Mouse (Mus musculus) left cerebral cortex, postnatal 14 days (tissue): ENCODE results near the gene Rbm17. TPM values are rescaled to one million over a fixed set of nuclear protein-coding genes. Genes with fewer than 3 reads are reported as not detected.
A peak's percentile ranks its signal among the peaks of the same experiment; 100 is the strongest.
"Not testable (repeated sequence)": the region's sequence is repeated elsewhere in the genome, so short reads cannot be mapped to it uniquely, and the experiment has no call there.

ENCODE experiments used
- DNase-seq, 2 experiments: peaks; one replicate each; pipeline ENCODE4 v3.0.0; 2021 to 2022; ENCODE audit warnings: low spot score in 2 of 2, mixed read lengths in 1 of 2
- intact Hi-C: fragments of 180-260 bp; cut with DNase I; formaldehyde crosslinking; loops from one replicate; pipeline ENCODE4 v1.15.1; 2025
- total RNA-seq, 2 experiments: library from RNA; stranded (reverse); gene quantifications; 2 replicates each; pipeline ENCODE4 v1.2.3; 2021

The Rbm17 gene
- total RNA-seq, 2 experiments from 2014 or later: 81.9 to 87.6 TPM

GRCm38 (mm10) chr2:11552966-11553451 is 50.9 kb downstream of the Rbm17 start:
- no peak for DNase-seq
- intact Hi-C loops: no loop called here

- intact Hi-C loops: no loop called here
Observed at GRCm38 (mm10) chr2:11552297-11552821, 51.6 kb downstream of the Rbm17 start.

DNA sequence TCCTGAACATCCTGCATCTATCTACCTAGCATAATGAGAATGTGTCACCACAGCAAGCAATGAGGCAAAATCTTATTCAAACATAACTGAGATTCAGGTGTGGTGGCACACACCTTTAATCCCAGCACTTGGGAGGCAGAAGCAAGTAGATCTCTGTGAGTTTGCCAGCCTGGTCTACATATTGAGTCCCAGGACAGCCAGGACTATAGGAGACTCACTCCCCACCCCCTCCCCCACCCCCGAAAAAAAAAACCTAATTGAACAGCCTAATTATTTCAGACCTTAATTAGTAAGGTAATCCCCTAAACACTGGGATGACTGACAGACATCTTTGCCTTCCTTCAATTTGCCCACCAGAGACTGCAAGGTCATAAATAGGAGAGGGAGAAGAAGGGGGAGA is 52.2 kb downstream of the Rbm17 start:
- intact Hi-C loops: no loop called here
- no peak for DNase-seq

More at GRCm38 (mm10) chr2:11552297-11552821, 51.6 kb downstream of the Rbm17 start:
- no peak for DNase-seq

- intact Hi-C loops: no loop called here
- DNase-seq: no peak
Observed at GRCm38 (mm10) chr2:11548508-11548907, 55.4 kb downstream of the Rbm17 start.

- intact Hi-C loops: no loop called here
Observed at GRCm38 (mm10) chr2:11547609-11548008, 56.3 kb downstream of the Rbm17 start.

GRCm38 (mm10) chr2:11546091-11546490 is 57.9 kb downstream of the Rbm17 start:
- intact Hi-C loops: no loop called here
- DNase-seq: no peak

More at GRCm38 (mm10) chr2:11547609-11548008, 56.3 kb downstream of the Rbm17 start:
- DNase-seq: peak in 1 of 2 experiments; percentile 30

GRCm38 (mm10) chr2:11545380-11545779 is 58.6 kb downstream of the Rbm17 start:
- intact Hi-C loops: no loop called here

GRCm38 (mm10) chr2:11544342-11544741 is 59.6 kb downstream of the Rbm17 start:
- DNase-seq: no peak
- intact Hi-C loops: no loop called here

More at GRCm38 (mm10) chr2:11545380-11545779, 58.6 kb downstream of the Rbm17 start:
- no peak for DNase-seq

DNA sequence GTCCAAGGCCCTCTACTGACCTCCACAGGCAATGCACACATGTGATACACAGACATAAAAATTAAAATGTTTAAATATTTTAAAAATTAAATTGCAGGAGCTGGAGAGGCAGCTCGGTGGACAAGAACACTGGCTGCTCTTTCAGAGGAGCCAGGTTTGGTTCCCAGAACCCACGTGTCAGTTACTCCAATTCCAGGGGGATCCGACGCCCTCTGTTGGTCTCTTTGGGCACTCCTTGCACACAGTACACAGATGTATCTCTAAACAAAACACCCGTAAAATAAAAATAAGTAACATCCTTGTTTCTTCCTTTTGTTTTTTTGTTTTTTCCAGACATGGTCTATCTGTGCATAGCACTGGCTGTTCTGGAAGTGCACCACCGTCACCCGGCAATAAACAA is 60.8 kb downstream of the Rbm17 start:
- intact Hi-C loops: loop anchor here (2.0 kb wide), 2 partner anchors 40 to 212 kb away; no protein-coding TSS in a partner anchor
- DNase-seq: peak in 1 of 2 experiments; percentile 21

- peak; percentile 67 to 74 for DNase-seq
- intact Hi-C loops: loop anchor here (2.0 kb wide), 2 partner anchors 40 to 212 kb away; no protein-coding TSS in a partner anchor
Observed at GRCm38 (mm10) chr2:11542640-11543039, 61.3 kb downstream of the Rbm17 start.

DNA sequence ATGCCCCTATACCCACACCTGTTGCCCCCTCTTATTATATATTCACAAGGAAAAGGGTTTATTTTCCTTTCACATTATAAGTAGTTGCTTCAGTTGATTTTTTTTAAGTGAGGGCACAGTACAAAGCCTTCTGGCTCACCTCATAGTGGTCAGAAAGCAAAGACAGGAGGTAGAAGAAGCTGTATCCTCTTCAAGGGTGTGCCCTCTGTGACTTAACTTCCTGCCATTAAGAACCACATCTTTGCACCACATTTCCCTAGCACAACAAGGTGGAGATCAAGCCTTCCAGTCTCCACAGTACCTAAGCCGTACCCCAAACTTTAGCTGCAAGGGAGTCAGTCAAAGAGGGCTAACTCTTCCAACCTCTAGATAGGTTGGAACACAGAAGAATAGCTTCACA is 61.8 kb downstream of the Rbm17 start:
- no peak for DNase-seq
- intact Hi-C loops: loop anchor here (2.0 kb wide), 2 partner anchors 39 to 211 kb away; no protein-coding TSS in a partner anchor

DNA sequence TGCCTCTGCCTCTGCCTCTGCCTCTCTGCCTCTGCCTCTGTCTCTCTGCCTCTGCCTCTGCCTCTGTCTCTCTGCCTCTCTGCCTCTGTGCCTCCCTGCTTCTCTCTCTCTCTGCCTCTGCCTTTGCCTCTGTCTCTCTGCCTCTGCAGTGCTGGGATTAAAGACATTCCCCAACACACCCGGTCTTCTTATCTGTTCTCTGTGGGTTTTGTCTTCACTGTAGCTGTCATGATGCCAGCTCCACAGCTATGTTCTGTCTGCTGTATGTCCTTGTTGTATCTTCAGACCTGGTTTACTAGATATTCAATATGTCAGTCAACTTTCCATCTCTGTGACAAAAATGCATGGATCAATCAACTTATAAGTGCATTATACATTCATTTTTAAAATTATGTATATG is 62.4 kb downstream of the Rbm17 start:
- DNase-seq, intact Hi-C loops: not testable (repeated sequence)

DNA sequence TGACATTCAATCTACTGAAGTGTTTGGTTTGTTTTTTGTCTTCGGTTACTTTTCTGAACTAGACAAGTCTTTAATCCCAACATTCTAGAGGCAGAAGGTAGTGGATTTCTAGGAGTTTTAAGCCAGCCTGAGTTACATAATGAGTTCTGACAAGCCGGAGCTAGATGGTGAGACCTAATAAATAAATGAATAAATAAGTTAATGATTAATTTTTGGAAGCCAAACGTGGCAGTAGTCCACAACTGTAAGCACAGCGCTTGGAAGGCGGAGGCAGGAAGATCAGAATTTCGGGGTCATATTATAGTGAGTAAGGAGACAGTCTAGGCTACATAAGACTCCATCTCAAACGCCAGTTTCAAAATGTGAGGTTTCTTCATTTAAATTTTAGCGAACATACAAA is 68.0 kb downstream of the Rbm17 start:
- no peak for DNase-seq
- intact Hi-C loops: no loop called here

Other genes with a start within 250 kb of the Rbm17 start
- gene Pfkfb3, start 50.1 kb downstream of the Rbm17 start, total RNA-seq: 10 to 100 TPM; 18.1 to 28.5 TPM
- gene Gm17490, start 22.1 kb upstream of the Rbm17 start, total RNA-seq: not detected
- gene Il2ra, start 38.7 kb upstream of the Rbm17 start, total RNA-seq: under 1 TPM; 0.11 to 0.13 TPM
- gene Il15ra, start 101.1 kb upstream of the Rbm17 start, total RNA-seq: 1 to 10 TPM; 3.8 to 6.9 TPM
- gene Fbh1, start 173.4 kb upstream of the Rbm17 start, total RNA-seq: 10 to 100 TPM; 83.2 to 94.7 TPM
- 10 to 100 TPM; 64.0 to 66.9 TPM for gene Ankrd16, start 173.7 kb upstream of the Rbm17 start, total RNA-seq